ENCODE assay signal across 8 mouse cellular contexts in genomic region chr6:115650476-115651427, GRCm38 (mm10). TPM values are rescaled to one million over a fixed set of nuclear protein-coding genes. Genes with fewer than 3 reads are reported as not detected.
DNase-seq lines count a peak whose midpoint lies in the region; ATAC-seq and TF ChIP-seq lines count a peak whose summit lies in the region.

No protein-coding gene starts in this region.

- no peak overlapping the region for H3K4me3 ChIP-seq in liver, postnatal 0 days (ENCODE audit: low read depth, low read length)
- no peak overlapping the region for H3K4me3 ChIP-seq in hindbrain, embryonic 10.5 days
- no peak overlapping the region for H3K4me3 ChIP-seq in layer of hippocampus, adult 2 months
- no peak overlapping the region for H3K4me3 ChIP-seq in hindbrain, embryonic 12.5 days

- peak overlapping the region; percentile 55 for H3K4me2 ChIP-seq in liver, postnatal 0 days (ENCODE audit: low read depth, low read length)
- H3K4me2 ChIP-seq in hindbrain, embryonic 12.5 days (replicated peaks), result no peak overlapping the region

- no peaks in the 10 kb centered on the region; the same call in 1 of the 2 replicates for H3K36me3 ChIP-seq in liver, postnatal 0 days (replicated peaks; ENCODE audit: insufficient read depth, low read length)
- H3K36me3 ChIP-seq in hindbrain, embryonic 10.5 days, result no peaks in the 10 kb centered on the region
- no peaks in the 10 kb centered on the region for H3K36me3 ChIP-seq in hindbrain, embryonic 12.5 days

- TF ChIP-seq EP300 in liver, postnatal 0 days (IDR thresholded peaks at IDR 0.05; ENCODE audit: low read depth), result no peak

- H3K9ac ChIP-seq in liver, postnatal 0 days (replicated peaks), result peak overlapping the region; percentile 30; the same call in 1 of the 2 replicates
- H3K9ac ChIP-seq in hindbrain, embryonic 12.5 days, result no peak overlapping the region

- no peaks in the 10 kb centered on the region for H3K27me3 ChIP-seq in liver, postnatal 0 days (ENCODE audit: insufficient read depth, low read length)
- H3K27me3 ChIP-seq in hindbrain, embryonic 10.5 days (ENCODE audit: insufficient read depth, poor library complexity, severe bottlenecking), result no peaks in the 10 kb centered on the region
- H3K27me3 ChIP-seq in hindbrain, embryonic 12.5 days, result no peaks in the 10 kb centered on the region

- no peaks in the 10 kb centered on the region for H3K9me3 ChIP-seq in liver, postnatal 0 days (ENCODE audit: low read length)
- no peaks in the 10 kb centered on the region for H3K9me3 ChIP-seq in hindbrain, embryonic 10.5 days
- no peaks in the 10 kb centered on the region for H3K9me3 ChIP-seq in hindbrain, embryonic 12.5 days (replicated peaks)

- peaks cover 59% of the 10 kb centered on the region for H3K4me1 ChIP-seq in liver, postnatal 0 days (ENCODE audit: insufficient read depth)
- H3K4me1 ChIP-seq in hindbrain, embryonic 10.5 days (replicated peaks), result peaks cover 22% of the 10 kb centered on the region
- peaks cover 22% of the 10 kb centered on the region for H3K4me1 ChIP-seq in hindbrain, embryonic 12.5 days

- peak overlapping the region; percentile 87 for H3K27ac ChIP-seq in liver, postnatal 0 days (ENCODE audit: low read depth)
- no peak overlapping the region for H3K27ac ChIP-seq in hindbrain, embryonic 10.5 days
- H3K27ac ChIP-seq in layer of hippocampus, adult 2 months, result no peak overlapping the region
- H3K27ac ChIP-seq in hindbrain, embryonic 12.5 days, result no peak overlapping the region

- peak; percentile 91 for ATAC-seq in erythroid progenitor cell, adult 5-6 weeks (replicated peaks; ENCODE audit: low FRiP score, poor library complexity, severe bottlenecking)
- peak; percentile 84 for ATAC-seq in liver, postnatal 0 days
- ATAC-seq in hindbrain, embryonic 12.5 days (ENCODE audit: low FRiP score), result no peak

- no peak for TF ChIP-seq CTCF in liver, postnatal 0 days (IDR thresholded peaks at IDR 0.05; ENCODE audit: low read depth)
- TF ChIP-seq CTCF in layer of hippocampus, adult 2 months (conservative IDR thresholded peaks at IDR 0.05), result no peak

- DNase-seq in 3T3-L1 (ENCODE audit: low read depth, low spot score) (peak; percentile 47), ES-CJ7 (ENCODE audit: low read depth, low spot score) (peak; percentile 96)
- peak; percentile 34 for DNase-seq in liver, postnatal 0 days
- DNase-seq in cerebellum, adult 8-10 months, result no peak
- no peak for DNase-seq in hindbrain, embryonic 10.5 days (ENCODE audit: low spot score)
- no peak for DNase-seq in layer of hippocampus, adult 2 months (ENCODE audit: low spot score in 2 of 2)

- 32% methylated on average over 5 of the region's 5 CpGs for WGBS in liver, postnatal 0 days (ENCODE audit: insufficient replicate concordance)
- WGBS in hindbrain, embryonic 10.5 days, result 51% methylated on average over 5 of the region's 5 CpGs
- WGBS in hindbrain, embryonic 12.5 days, result 56% methylated on average over 5 of the region's 5 CpGs

RNA-seq across cellular contexts. Expression of gene Raf1, which starts 25.7 kb away (rescaled TPM):
- 84.0 and 100 TPM in 2 replicates for total RNA-seq in erythroid progenitor cell, adult 5-6 weeks (2015; ENCODE audit: low replicate concordance)
- total RNA-seq in erythroid progenitor cell, adult 5-6 weeks (2017; ENCODE audit: low replicate concordance), result 21.3 and 46.2 TPM in 2 replicates
- polyA plus RNA-seq in liver, postnatal 0 days (2015; fragmentation: Nextera tagmentation; extraction: Ambion mirVana), result 39.6 and 43.5 TPM in 2 replicates
- 116 and 135 TPM in 2 replicates for polyA plus RNA-seq in hindbrain, embryonic 10.5 days (2016; fragmentation: Nextera tagmentation; extraction: Ambion mirVana)
- 10 to 100 TPM; 81.8 to 98.6 TPM for total RNA-seq in layer of hippocampus, adult 2 months (2021)
- 159 TPM in 2 replicates for polyA plus RNA-seq in hindbrain, embryonic 12.5 days (2016; fragmentation: Nextera tagmentation; extraction: Ambion mirVana)

RNA-seq across cellular contexts. Expression of gene Mkrn2, which starts 49.0 kb away (rescaled TPM):
- total RNA-seq in erythroid progenitor cell, adult 5-6 weeks (2015; ENCODE audit: low replicate concordance), result 1.7 and 2.9 TPM in 2 replicates
- 3.9 and 4.0 TPM in 2 replicates for total RNA-seq in erythroid progenitor cell, adult 5-6 weeks (2017; ENCODE audit: low replicate concordance)
- 9.6 and 11.6 TPM in 2 replicates for polyA plus RNA-seq in liver, postnatal 0 days (2015; fragmentation: Nextera tagmentation; extraction: Ambion mirVana)
- 25.0 and 28.5 TPM in 2 replicates for polyA plus RNA-seq in hindbrain, embryonic 10.5 days (2016; fragmentation: Nextera tagmentation; extraction: Ambion mirVana)
- total RNA-seq in layer of hippocampus, adult 2 months (2021), result 10 to 100 TPM; 31.6 to 35.4 TPM
- polyA plus RNA-seq in hindbrain, embryonic 12.5 days (2016; fragmentation: Nextera tagmentation; extraction: Ambion mirVana), result 27.4 and 28.9 TPM in 2 replicates

RNA-seq across cellular contexts. Expression of gene Mkrn2os, which starts 58.4 kb away (rescaled TPM):
- not detected in 2 replicates for total RNA-seq in erythroid progenitor cell, adult 5-6 weeks (2015; ENCODE audit: low replicate concordance)
- not detected in 2 replicates for total RNA-seq in erythroid progenitor cell, adult 5-6 weeks (2017; ENCODE audit: low replicate concordance)
- 14.8 and 16.5 TPM in 2 replicates for polyA plus RNA-seq in liver, postnatal 0 days (2015; fragmentation: Nextera tagmentation; extraction: Ambion mirVana)
- 0.13 and 0.16 TPM in 2 replicates for polyA plus RNA-seq in hindbrain, embryonic 10.5 days (2016; fragmentation: Nextera tagmentation; extraction: Ambion mirVana)
- total RNA-seq in layer of hippocampus, adult 2 months (2021), result not detected
- polyA plus RNA-seq in hindbrain, embryonic 12.5 days (2016; fragmentation: Nextera tagmentation; extraction: Ambion mirVana), result 0.12 and 0.17 TPM in 2 replicates

Comparison
In these comparisons a context has a peak if more than half of its experiments do, and no peak if none do; other contexts are left out.
1. DNase-seq: peak in 3T3-L1 (single experiment), ES-CJ7 (single experiment) and liver, postnatal 0 days (single experiment); none in cerebellum, adult 8-10 months (single experiment), hindbrain, embryonic 10.5 days (single experiment) and layer of hippocampus, adult 2 months (0 of 2).
2. RNA of gene Mkrn2os, which starts 58.4 kb away (polyA plus RNA-seq): 14.8 to 16.5 TPM in liver, postnatal 0 days; 0.12 to 0.17 TPM in hindbrain, embryonic 12.5 days and 0.13 to 0.16 TPM in hindbrain, embryonic 10.5 days; every median in the first group is over 10 times any median in the second.